Mouse (Mus musculus) T-helper 17 cell (primary cell): ENCODE results near the gene Slc16a1.
"Not testable (repeated sequence)": the region's sequence is repeated elsewhere in the genome, so short reads cannot be mapped to it uniquely, and the experiment has no call there.

Source experiments
- in situ Hi-C, 2 experiments: fragments of 300-600 bp; cut with MboI, MseI; formaldehyde crosslinking; loops; 1 replicate in 1 of 2; 2 replicates in 1 of 2; pipeline ENCODE4 v1.15.1; 2025; ENCODE audit warnings: high pct_unique_total_duplicates in 2 of 2

Gene Slc16a1

GRCm38 (mm10) chr3:104674329-104675220 is 36.1 kb downstream of the Slc16a1 start:
- in situ Hi-C loops: loop anchor here in 1 of 2 experiments (25.0 kb wide), 1 partner anchor 662 kb away; no protein-coding TSS in a partner anchor

GRCm38 (mm10) chr3:104675258-104675851 is 36.9 kb downstream of the Slc16a1 start:
- in situ Hi-C loops: loop anchor here in 1 of 2 experiments (25.0 kb wide), 1 partner anchor 663 kb away; no protein-coding TSS in a partner anchor

- in situ Hi-C loops: loop anchor here in 1 of 2 experiments (25.0 kb wide), 1 partner anchor 665 kb away; no protein-coding TSS in a partner anchor
Measured at GRCm38 (mm10) chr3:104677781-104678180, 39.3 kb downstream of the Slc16a1 start.

- in situ Hi-C loops: loop anchor here in 1 of 2 experiments (25.0 kb wide), 1 partner anchor 667 kb away; no protein-coding TSS in a partner anchor
Measured at GRCm38 (mm10) chr3:104678826-104679225, 40.4 kb downstream of the Slc16a1 start.

GRCm38 (mm10) chr3:104682671-104683504 is 44.4 kb downstream of the Slc16a1 start:
- in situ Hi-C loops: loop anchor here (5.0 to 25.0 kb wide), 3 partner anchors 161 to 671 kb away; no protein-coding TSS in a partner anchor

- in situ Hi-C loops: no loop called here
Measured at GRCm38 (mm10) chr3:104700751-104701335, 62.4 kb downstream of the Slc16a1 start.

GRCm38 (mm10) chr3:104701761-104702160 is 63.3 kb downstream of the Slc16a1 start:
- in situ Hi-C loops: no loop called here

- in situ Hi-C loops: no loop called here
Measured at GRCm38 (mm10) chr3:104703941-104704340, 65.5 kb downstream of the Slc16a1 start.

- in situ Hi-C loops: no loop called here
Measured at GRCm38 (mm10) chr3:104706446-104706845, 68.0 kb downstream of the Slc16a1 start.

- in situ Hi-C loops: not testable (repeated sequence)
Measured at GRCm38 (mm10) chr3:104706951-104707771, 68.7 kb downstream of the Slc16a1 start.

GRCm38 (mm10) chr3:104707772-104708144 is 69.3 kb downstream of the Slc16a1 start:
- in situ Hi-C loops: not testable (repeated sequence)
